Mouse (Mus musculus) E14TG2a.4 (cell line): ENCODE data around the gene Cops2.

ENCODE experiments used
- H3K27me3 ChIP-seq: 2 replicates; pipeline ENCODE4 v1.6.1; 2014; ENCODE audit warnings: low read length, control low read depth; ENCODE audit not compliant: insufficient read depth
- H3K36me3 ChIP-seq: 2 replicates; pipeline ENCODE4 v1.6.1; 2014; ENCODE audit warnings: low read length, control low read depth; ENCODE audit not compliant: insufficient read depth
- H3K4me1 ChIP-seq: replicated peaks from 2 replicates; pipeline ENCODE4 v1.6.1; 2014; ENCODE audit warnings: low read depth, low read length, control low read depth
- H3K4me3 ChIP-seq: replicated peaks from 2 replicates; pipeline ENCODE4 v1.5.1; 2014; ENCODE audit warnings: mild to moderate bottlenecking, low read length
- H3K9me3 ChIP-seq: 2 replicates; pipeline ENCODE4 v1.6.1; 2014; ENCODE audit warnings: low read length, control low read depth
- CTCF ChIP-seq: conservative IDR thresholded peaks from 2 replicates; pipeline ENCODE4 v1.5.1; 2014; ENCODE audit warnings: low read length
- NANOG ChIP-seq: IDR thresholded peaks from 2 replicates; pipeline ENCODE4 v1.6.1; 2014; ENCODE audit warnings: borderline replicate concordance, low read length, mixed read lengths
- POU5F1 ChIP-seq: IDR thresholded peaks from 2 replicates; pipeline ENCODE4 v1.6.1; 2014; ENCODE audit warnings: low read length, borderline replicate concordance

Cops2 gene

DNA sequence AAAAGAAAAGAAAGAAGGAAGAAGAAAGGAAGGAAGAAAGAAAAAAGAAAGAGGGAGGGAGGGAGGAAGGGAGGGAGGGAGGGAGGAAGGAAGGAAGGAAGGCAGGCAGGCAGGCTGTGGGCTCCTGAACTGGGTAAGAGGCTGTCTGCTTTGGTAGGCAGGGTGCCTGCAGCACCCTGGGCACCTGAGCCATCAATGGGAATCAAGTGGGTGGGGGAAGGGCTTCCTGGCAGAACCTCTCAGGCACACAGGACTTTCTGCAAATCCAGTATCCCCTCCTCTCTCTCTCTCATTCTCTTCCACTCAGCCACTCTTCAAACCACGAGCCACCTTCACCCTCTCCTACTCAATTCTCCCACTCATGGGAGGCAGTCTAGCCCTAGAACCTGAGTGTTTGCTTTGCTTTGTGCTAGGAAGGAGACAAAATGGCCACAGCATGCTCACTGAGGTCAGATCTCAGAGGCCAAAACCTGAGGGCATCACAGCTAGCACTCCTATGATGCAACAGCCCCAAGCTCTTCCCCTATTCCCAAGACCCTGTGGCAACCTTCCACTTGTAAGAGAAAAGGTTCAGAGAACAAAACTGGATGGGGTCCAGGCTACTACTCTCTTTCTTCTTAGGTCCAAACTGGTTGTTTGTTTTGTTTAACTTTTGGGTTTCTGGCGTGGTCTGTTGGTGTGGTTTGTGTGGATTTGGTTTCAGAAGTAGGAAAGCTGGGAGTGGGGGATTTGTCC, 66.6 kb downstream of the Cops2 start:
- TF ChIP-seq CTCF = no peak
- no peak for TF ChIP-seq NANOG
- TF ChIP-seq POU5F1 = no peak

DNA sequence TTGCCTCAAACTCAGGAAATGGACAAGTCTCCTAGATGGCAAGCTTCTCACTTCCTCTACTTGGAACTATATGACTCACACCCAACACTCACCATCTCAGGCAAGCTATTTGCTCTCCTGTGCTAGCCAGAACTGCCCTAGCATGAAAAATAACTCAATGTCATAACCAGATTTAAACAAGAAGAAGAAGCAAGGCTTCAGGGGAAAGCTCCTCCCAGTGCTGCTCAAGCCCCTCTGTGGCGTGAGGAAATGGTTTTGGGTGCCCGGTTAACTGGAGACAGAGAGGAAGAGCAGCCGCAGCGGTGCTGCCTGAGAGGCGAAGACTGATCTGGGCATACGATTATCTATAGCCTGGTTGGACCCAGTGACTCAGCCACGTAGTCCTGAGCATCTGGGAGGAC, 67.5 kb downstream of the Cops2 start:
- Histone ChIP-seq H3K27me3 (peaks cover 23% of the 10 kb centered on the region), H3K4me1 (no peaks in the 10 kb centered on the region), H3K36me3 (no peaks in the 10 kb centered on the region), H3K4me3 (no peak overlapping the region), H3K9me3 (no peaks in the 10 kb centered on the region)
- TF ChIP-seq CTCF = no peak
- no peak for TF ChIP-seq NANOG
- TF ChIP-seq POU5F1 = no peak

More for the DNA sequence above, 66.6 kb downstream of the Cops2 start:
- Histone ChIP-seq H3K9me3 (no peaks in the 10 kb centered on the region), H3K4me1 (no peaks in the 10 kb centered on the region), H3K27me3 (peaks cover 23% of the 10 kb centered on the region), H3K4me3 (no peak overlapping the region), H3K36me3 (no peaks in the 10 kb centered on the region)

DNA sequence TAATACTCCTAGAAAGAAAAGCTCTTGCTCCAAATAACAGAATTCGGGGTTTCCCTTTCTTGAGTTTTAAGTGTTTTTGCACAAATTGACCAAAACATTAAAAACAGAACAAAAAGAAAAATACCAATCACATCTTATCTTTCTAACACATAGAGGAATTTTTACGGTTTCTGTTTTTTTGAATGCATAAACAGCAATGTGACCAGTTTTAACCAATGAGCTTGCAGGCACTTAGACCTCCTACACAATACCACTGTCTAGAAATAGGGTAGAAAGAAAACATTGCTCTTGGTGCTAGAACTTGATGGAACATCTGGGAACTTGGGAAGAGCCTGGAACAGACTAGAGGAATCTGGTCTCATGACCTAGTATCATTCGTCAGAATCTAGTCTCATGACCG, 68.7 kb downstream of the Cops2 start:
- Histone ChIP-seq H3K27me3 (peaks cover 23% of the 10 kb centered on the region), H3K4me3 (no peak overlapping the region), H3K36me3 (no peaks in the 10 kb centered on the region), H3K4me1 (no peaks in the 10 kb centered on the region), H3K9me3 (no peaks in the 10 kb centered on the region)
- TF ChIP-seq POU5F1 (no peak), CTCF (no peak), NANOG (no peak)

DNA sequence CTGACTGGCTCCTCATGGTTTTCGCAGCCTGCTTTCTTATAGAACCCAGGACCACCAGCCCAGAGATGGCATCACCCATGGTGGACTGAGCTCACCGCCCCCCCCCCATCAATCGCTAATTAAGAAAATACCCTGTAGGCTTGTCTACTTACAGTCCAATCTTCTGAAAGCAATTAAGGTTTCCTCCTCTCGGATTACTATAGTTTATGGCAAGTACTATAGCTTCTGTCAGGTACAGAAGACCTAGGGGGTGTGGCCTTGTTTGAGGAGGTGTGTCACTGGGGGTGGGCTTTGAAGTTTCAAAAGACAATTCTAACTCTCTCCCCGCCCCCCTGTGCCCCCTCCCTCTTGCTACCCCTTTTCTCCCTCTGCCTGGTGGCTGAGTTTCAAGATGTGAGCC, 69.7 kb downstream of the Cops2 start:
- no peak overlapping the region for H3K4me3 ChIP-seq
- TF ChIP-seq POU5F1 = no peak
- TF ChIP-seq NANOG = no peak
- no peak for TF ChIP-seq CTCF
- H3K9me3 ChIP-seq = no peaks in the 10 kb centered on the region
- no peaks in the 10 kb centered on the region for H3K4me1 ChIP-seq
- H3K36me3 ChIP-seq = no peaks in the 10 kb centered on the region
- H3K27me3 ChIP-seq = peaks cover 23% of the 10 kb centered on the region

DNA sequence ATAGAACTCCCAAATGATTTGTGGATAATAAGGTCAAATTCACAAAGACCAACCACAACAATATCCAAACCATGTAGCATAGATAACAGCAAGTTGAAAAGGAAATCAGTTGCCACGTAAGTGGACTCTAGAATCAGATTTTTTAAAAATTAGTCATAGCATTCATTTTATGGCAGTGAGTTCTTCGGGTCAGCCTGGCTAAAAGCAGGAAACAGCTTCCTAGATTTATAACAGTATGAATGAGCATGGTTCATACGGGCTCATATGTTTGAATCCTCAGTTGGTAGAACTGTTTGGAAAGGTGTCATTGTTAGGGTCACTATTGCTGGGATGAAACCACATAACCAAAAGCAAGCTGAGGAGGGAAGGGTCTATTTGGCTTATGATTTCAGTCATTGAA, 70.2 kb downstream of the Cops2 start:
- Histone ChIP-seq H3K36me3 (no peaks in the 10 kb centered on the region), H3K4me3 (no peak overlapping the region), H3K4me1 (no peaks in the 10 kb centered on the region), H3K9me3 (no peaks in the 10 kb centered on the region), H3K27me3 (peaks cover 21% of the 10 kb centered on the region)
- TF ChIP-seq POU5F1 (no peak), CTCF (no peak), NANOG (no peak)

DNA sequence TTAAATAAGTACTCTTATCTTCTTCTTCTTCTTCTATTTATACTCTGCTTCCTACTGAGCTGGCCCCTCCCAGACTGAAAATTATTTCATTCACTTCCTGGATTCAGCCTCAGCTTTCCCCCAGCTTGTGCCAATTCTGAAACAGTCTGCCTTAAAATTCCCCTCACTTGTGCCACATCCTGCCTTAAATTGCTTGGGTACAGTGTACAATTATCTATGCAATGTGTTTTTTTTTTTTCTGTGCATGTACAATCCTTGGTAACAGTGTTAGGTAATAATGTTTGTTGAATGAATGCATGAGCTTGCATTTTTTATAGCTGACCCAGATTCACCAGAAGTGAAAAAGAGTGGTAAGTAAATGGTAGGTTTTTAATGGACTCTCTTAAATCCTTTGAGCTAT, 70.6 kb downstream of the Cops2 start:
- TF ChIP-seq CTCF (no peak), NANOG (no peak), POU5F1 (no peak)
- no peaks in the 10 kb centered on the region for H3K36me3 ChIP-seq
- H3K27me3 ChIP-seq = peaks cover 21% of the 10 kb centered on the region
- H3K4me3 ChIP-seq = no peak overlapping the region
- no peaks in the 10 kb centered on the region for H3K4me1 ChIP-seq
- H3K9me3 ChIP-seq = no peaks in the 10 kb centered on the region

DNA sequence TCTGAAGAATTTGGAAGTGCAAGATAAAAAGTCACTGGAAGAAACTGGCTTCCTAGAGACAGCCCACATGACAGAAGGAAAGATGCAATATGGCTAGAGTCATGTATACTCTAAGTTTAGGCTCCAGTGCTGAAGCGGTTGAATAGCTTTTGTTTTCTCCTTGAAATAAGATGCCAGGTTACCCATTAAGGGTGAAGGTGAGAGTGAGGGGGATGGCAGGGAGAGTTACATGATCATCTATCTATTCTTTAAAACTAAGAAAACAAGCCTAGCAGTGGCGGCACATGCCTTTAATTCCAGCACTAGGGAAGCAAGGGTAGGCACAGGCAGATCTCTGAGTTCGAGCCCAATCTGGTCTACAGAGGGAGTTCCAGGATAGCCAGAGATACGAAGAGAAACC, 73.9 kb downstream of the Cops2 start:
- no peak for TF ChIP-seq POU5F1
- no peak for TF ChIP-seq CTCF
- no peak for TF ChIP-seq NANOG
- Histone ChIP-seq H3K27me3 (peaks cover 3% of the 10 kb centered on the region; the same call in 1 of the 2 replicates), H3K4me1 (peaks cover 17% of the 10 kb centered on the region; the same call in 1 of the 2 replicates), H3K36me3 (no peaks in the 10 kb centered on the region), H3K4me3 (no peak overlapping the region), H3K9me3 (no peaks in the 10 kb centered on the region)

DNA sequence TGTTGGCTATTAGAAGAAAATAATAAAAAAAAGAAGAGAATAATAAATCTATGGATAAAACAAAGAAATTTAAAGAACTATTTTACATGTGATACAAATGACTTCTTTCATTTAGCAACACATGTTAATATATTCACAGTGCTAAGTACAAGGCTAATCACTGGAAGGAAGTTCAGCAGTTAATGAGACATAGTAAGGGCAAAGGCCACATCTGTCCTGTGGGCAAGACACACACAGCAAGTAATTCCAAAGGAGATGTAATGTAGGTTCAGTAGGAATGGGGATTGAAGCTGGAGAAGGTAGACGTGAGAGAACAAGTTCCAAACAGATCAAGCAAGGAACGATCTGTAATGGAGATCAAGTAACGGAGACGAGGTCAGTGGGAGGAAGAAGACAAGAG, 74.5 kb downstream of the Cops2 start:
- no peak for TF ChIP-seq POU5F1
- TF ChIP-seq CTCF = no peak
- H3K4me1 ChIP-seq = peaks cover 17% of the 10 kb centered on the region; the same call in 1 of the 2 replicates
- no peak overlapping the region for H3K4me3 ChIP-seq
- no peaks in the 10 kb centered on the region for H3K9me3 ChIP-seq
- H3K27me3 ChIP-seq = peaks cover 3% of the 10 kb centered on the region; the same call in 1 of the 2 replicates
- no peaks in the 10 kb centered on the region; the same call in 1 of the 2 replicates for H3K36me3 ChIP-seq

DNA sequence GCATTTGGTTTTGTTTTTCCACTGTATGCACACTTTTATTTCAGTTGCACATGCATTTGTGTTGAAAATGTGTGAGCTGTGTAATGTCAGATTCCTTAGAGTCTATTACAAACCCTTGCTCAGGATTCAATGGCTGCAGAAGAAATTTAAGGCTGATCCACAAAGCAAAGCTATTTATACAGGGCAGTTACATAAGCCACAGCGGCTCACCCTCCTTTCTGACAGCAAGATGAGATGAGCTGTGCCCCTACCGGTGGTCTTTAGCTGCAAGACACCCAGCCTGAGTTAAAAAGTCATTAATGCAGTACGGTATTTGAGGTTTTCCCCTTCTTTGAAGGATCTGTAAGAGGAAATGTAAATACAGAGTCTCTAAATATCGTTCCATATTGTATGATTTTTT, 75.1 kb downstream of the Cops2 start:
- H3K4me3 ChIP-seq = no peak overlapping the region
- H3K27me3 ChIP-seq = peaks cover 3% of the 10 kb centered on the region; the same call in 1 of the 2 replicates
- no peaks in the 10 kb centered on the region; the same call in 1 of the 2 replicates for H3K36me3 ChIP-seq
- TF ChIP-seq NANOG (no peak), CTCF (no peak), POU5F1 (no peak)
- peaks cover 17% of the 10 kb centered on the region; the same call in 1 of the 2 replicates for H3K4me1 ChIP-seq
- H3K9me3 ChIP-seq = no peaks in the 10 kb centered on the region
